Comparison of ENCODE assay signal across 15 mouse cellular contexts in genomic region chr5:150830718-150831117, GRCm38 (mm10).
DNase-seq lines count a peak whose midpoint lies in the region; ATAC-seq and TF ChIP-seq lines count a peak whose summit lies in the region.
"Had no signal": no experiment of that assay in that cellular context is flagged by ENCODE, and none has a peak within 500 bp of the region (broad histone marks: within the 10 kb centered on the region; RNA-seq: fewer than 3 reads in every experiment).

No protein-coding gene starts in this region.

- WGBS in forebrain, embryonic 16.5 days = 42% methylated on average over 9 of the region's 9 CpGs
- 51% methylated on average over 9 of the region's 9 CpGs for WGBS in neural tube, embryonic 15.5 days

- peak; percentile 54 for ATAC-seq in forebrain, embryonic 16.5 days
- ATAC-seq in neural tube, embryonic 15.5 days (ENCODE audit: low FRiP score) = peak; percentile 58; the same call in 1 of the 2 replicates
- no peak for ATAC-seq in megakaryocyte, adult 5-6 weeks (ENCODE audit: poor library complexity, severe bottlenecking)

- intact Hi-C loops in gastrocnemius, adult 2 months (cut with DNase I) = no loop called here

- peaks cover 4% of the 10 kb centered on the region; the same call in 1 of the 2 replicates for H3K4me1 ChIP-seq in forebrain, embryonic 16.5 days (replicated peaks; ENCODE audit: control insufficient read depth, insufficient read depth, low read length)
- peaks cover 6% of the 10 kb centered on the region for H3K4me1 ChIP-seq in neural tube, embryonic 15.5 days

- no peaks in the 10 kb centered on the region for H3K9me3 ChIP-seq in forebrain, embryonic 16.5 days (ENCODE audit: control insufficient read depth, low read length)
- 0 out of 2 replicates have a peak, but pooled peaks cover under 1% of the 10 kb centered on the region for H3K9me3 ChIP-seq in neural tube, embryonic 15.5 days (replicated peaks)
- H3K9me3 ChIP-seq: liver, embryonic 15.5 days had no signal

- no peak overlapping the region for H3K4me2 ChIP-seq in forebrain, embryonic 16.5 days (ENCODE audit: low read length)
- H3K4me2 ChIP-seq in neural tube, embryonic 15.5 days = no peak overlapping the region
- H3K4me2 ChIP-seq: liver, embryonic 15.5 days had no signal

- H3K9ac ChIP-seq in forebrain, embryonic 16.5 days (replicated peaks; ENCODE audit: low read depth, low read length) = no peak overlapping the region
- no peak overlapping the region for H3K9ac ChIP-seq in neural tube, embryonic 15.5 days (replicated peaks)
- H3K9ac ChIP-seq: liver, embryonic 15.5 days had no signal

- H3K4me3 ChIP-seq in gastrocnemius, adult 2 months = no peak overlapping the region
- no peak overlapping the region for H3K4me3 ChIP-seq in forebrain, embryonic 16.5 days (replicated peaks; ENCODE audit: low read length)
- H3K4me3 ChIP-seq in neural tube, embryonic 15.5 days (replicated peaks) = no peak overlapping the region
- H3K4me3 ChIP-seq: heart, adult 2 months; liver, embryonic 15.5 days; myocyte had no signal

- H3K27me3 ChIP-seq in forebrain, embryonic 16.5 days (replicated peaks; ENCODE audit: control insufficient read depth, insufficient read depth, low read length) = no peaks in the 10 kb centered on the region
- no peaks in the 10 kb centered on the region for H3K27me3 ChIP-seq in neural tube, embryonic 15.5 days (replicated peaks)
- H3K27me3 ChIP-seq: liver, embryonic 15.5 days had no signal

- peak overlapping the region; percentile 65 for H3K27ac ChIP-seq in gastrocnemius, adult 2 months
- no peak overlapping the region for H3K27ac ChIP-seq in forebrain, embryonic 16.5 days (ENCODE audit: low read length)
- 0 out of 2 replicates have a peak overlapping the region, but pooled peaks have one; percentile 30 for H3K27ac ChIP-seq in neural tube, embryonic 15.5 days (replicated peaks)
- H3K27ac ChIP-seq: heart, adult 2 months; liver, embryonic 15.5 days; macrophage had no signal

- peak; percentile 43 for DNase-seq in gastrocnemius, adult 2 months
- no peak for DNase-seq in gastrocnemius, postnatal 25 days
- peak; percentile 31 for DNase-seq in MN1 (ENCODE audit: low spot score)
- no peak for DNase-seq in frontal cortex, postnatal 10 days (ENCODE audit: low spot score in 2 of 2)
- DNase-seq: adrenal gland, postnatal 10 days; heart, adult 2 months; heart, postnatal 14 days; kidney, adult 11 months; thymus, postnatal 36 days had no signal

- TF ChIP-seq CTCF in gastrocnemius, adult 2 months (IDR thresholded peaks at IDR 0.05) = no peak

- H3K36me3 ChIP-seq in forebrain, embryonic 16.5 days (ENCODE audit: control insufficient read depth, insufficient read depth) = no peaks in the 10 kb centered on the region
- no peaks in the 10 kb centered on the region for H3K36me3 ChIP-seq in neural tube, embryonic 15.5 days
- H3K36me3 ChIP-seq: liver, embryonic 15.5 days had no signal

Comparison
In these comparisons a context has a peak if more than half of its experiments do, and no peak if none do; other contexts are left out.
1. DNase-seq: peak in gastrocnemius, adult 2 months (single experiment) and MN1 (single experiment); none in gastrocnemius, postnatal 25 days (single experiment) and frontal cortex, postnatal 10 days (0 of 2).